Mouse (Mus musculus): ENCODE data around the gene Ccin.

The Ccin gene

DNA sequence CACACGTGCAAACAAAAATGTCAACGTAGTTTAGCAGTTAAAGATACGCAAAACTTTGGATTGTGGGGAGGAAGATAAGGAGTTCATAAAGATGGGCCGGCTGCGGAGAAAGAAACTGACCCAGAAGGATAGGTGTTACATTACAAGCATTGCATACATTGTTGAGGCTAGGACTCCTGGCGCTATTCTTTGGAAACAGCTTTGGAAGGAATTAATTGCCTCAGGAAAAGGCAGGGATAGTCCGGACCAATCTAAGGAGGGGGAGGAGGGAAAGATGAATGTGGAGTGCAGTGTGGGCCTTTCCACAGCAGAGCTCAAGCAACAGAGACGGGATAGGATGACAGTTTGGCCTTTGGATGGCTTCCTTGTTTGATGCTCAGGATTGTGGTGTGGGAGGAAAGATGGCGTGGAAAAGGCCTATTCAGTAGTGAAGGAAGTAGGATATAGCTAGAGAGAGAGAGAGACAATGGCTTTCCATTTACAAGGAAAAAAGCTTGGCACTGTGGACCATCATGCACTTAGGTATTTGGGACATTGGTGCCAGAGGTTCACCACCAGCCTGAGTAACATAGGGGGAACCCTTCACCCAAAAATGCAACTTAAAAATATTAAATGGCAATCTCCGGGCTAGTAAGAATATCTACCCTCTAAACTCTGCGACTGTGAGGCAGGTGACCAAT, 30.2 kb downstream of the Ccin start:
- no peak for DNase-seq (ENCODE audit: low spot score)

- DNase-seq (ENCODE audit: low spot score): no peak
Observed at GRCm38 (mm10) chr4:44016071-44016470, 32.8 kb downstream of the Ccin start.

- DNase-seq (ENCODE audit: low spot score): no peak
Observed at GRCm38 (mm10) chr4:44016791-44017190, 33.5 kb downstream of the Ccin start.

DNA sequence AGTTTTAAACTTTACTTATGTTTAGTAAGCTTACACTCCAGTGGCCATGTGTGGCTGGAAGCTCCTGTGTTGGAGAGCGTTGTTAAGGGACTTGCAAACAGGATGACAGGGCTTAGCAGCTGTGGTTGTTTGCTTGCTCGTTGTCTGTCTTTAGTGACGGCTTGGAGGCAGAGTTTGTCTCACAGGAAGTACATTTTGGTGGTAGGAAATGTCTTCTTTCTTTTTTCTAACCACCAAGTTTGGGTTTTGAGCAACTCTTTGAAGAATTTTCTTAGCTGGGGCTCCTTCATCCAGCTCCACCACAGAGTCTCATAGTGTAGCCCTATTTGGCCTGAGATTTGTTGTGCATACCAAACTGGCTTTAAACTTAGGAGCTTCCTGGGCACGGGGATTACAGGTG, 39.0 kb downstream of the Ccin start:
- no peak for DNase-seq (ENCODE audit: low spot score)

DNA sequence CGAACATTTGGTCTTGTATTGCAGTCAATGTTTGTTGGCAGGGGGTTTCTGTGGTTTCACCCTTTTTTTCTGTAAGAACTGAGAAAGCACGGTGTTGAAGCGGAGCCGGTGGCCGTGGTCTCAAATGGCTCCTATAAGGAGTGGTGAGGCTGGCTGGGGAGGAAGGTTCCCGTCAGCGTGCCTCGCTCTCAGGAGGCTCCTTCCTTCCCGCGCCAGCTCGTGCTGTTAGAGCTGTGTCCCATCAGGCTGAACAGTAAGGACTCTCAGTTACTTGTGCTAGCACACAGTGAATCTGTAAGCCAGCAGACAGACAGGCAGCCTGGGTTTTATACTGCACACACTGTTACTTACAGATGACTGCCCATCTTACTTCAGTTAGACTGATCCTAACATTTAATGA, 39.5 kb downstream of the Ccin start:
- no peak for DNase-seq (ENCODE audit: low spot score)

DNA sequence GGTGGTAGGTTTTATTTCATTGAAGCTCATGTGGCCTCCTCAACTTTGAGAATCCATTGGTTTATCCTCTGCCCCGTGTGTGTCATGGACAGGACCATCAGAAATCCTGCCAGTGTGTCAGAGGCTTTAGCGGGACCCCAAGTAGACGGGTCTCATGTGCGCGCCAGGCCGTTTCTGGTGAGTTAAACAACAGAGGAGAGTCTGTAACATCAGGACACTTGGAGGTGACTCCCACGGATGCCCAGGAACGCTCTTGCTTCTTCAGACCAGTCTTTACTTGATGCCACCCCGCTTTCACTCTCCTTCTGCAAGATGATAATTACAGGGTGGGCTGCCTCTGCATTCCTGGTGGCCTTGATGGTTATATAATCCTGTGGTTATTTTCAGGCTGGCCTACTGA, 40.4 kb downstream of the Ccin start:
- DNase-seq (ENCODE audit: low spot score): no peak

DNA sequence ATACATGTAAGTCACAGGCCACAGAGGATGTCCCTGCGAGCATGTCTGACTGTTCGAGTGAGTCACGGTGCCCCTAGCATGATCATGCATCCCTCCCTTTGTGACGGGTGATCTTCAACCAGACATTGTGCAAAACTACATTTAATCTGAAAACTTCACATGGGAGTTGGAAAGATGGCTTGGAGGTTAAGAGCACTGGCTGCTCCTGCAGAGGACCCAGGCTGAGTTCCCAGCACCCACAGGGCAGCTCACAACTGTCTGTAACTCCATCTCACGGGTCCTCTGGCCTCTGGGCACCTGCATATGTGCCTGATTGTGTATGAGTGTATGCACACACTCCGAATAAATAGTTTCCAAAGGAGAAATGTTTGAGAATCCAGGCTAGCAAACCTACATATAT, 41.0 kb downstream of the Ccin start:
- no peak for DNase-seq (ENCODE audit: low spot score)

DNA sequence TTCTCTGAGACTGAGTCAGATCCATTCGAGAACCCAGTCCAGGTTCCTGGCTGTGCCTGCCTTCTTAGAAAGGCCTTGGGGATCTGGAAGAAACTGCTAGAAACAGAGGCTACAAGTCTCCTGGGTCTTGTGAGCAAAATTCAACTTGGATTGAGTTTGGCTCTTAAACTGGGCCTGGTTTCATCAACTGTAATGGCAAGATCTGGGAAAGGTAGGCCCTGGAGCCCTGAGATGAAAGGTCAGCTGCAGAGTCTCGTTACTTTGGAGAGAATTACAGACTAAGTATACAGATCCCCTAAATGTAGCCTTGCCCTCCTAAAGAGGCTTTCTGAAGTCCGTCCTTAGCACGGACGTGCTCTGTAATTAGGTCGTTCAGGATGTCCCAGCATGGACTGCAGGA, 42.3 kb downstream of the Ccin start:
- DNase-seq (ENCODE audit: low spot score): no peak

- no peak for DNase-seq (ENCODE audit: low spot score)
Observed at GRCm38 (mm10) chr4:44028303-44029135, 45.2 kb downstream of the Ccin start.

GRCm38 (mm10) chr4:44029661-44030066, 46.4 kb downstream of the Ccin start:
- DNase-seq (ENCODE audit: low spot score): no peak

DNA sequence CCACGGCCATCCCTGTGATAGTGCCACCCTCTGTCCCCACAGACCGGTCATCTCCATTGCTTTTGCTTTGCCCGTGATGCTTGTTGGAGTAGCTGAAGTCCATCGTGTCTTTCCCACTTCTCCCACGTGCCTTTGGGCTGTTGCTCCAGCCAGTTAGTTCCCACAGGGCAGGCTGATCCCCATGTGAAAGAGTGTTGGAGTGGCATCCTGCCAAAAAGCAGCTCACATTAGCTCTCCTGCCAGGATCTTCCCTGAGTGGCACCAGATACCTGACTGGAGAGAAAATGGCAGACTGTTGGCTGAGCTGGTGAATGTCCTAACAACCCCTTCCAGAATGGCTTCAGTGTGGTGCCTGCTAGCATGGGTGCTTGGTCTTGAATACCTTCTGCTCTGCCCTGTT, 48.2 kb downstream of the Ccin start:
- DNase-seq (ENCODE audit: low spot score): no peak
